Mouse (Mus musculus) lung, postnatal 25 days (tissue): ENCODE data around the gene Vstm5.
"Not testable (repeated sequence)": the region's sequence is repeated elsewhere in the genome, so short reads cannot be mapped to it uniquely, and the experiment has no call there.

Experiments
- DNase-seq: peaks from one replicate; pipeline ENCODE4 v3.0.0; 2022; ENCODE audit warnings: low spot score

Gene Vstm5

DNA sequence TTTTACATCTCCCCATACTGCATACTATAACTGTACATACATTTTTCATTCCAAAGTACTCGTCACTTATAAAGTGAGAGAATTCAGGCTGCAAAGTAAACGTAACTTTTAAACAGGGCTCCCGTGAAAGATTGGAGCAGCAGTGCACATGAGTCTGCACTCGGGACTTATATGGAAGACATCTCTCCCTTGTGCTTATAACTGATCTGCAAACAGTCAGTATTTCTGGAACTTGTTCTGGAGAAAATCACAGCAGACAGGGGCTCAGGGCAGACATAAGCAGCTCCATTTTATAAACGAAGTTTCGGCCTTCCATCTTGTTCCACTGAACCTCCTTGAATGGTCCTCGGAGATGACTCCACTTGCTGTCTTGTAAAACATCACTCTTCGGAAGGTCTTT lies 23.1 kb downstream of the Vstm5 start:
- DNase-seq = no peak

DNA sequence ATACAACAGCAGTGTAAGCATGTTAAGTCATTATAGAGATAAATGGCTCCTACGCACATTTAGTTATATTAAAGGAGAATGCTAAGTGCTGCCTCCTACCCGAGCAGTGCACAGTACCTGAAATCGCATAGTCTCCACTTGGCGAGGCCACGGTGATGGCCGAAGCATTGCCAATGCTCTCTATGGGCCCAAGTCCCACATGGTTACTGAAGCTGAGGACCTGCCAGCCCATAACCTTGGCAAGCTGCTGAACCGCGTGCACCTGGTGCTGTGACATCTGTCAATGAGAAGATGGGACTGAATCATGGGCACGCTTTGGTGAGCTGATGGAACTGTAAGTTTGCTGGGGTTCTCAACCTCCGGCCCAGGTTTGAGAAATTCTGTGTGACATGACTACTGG lies 24.6 kb downstream of the Vstm5 start:
- DNase-seq = no peak

DNA sequence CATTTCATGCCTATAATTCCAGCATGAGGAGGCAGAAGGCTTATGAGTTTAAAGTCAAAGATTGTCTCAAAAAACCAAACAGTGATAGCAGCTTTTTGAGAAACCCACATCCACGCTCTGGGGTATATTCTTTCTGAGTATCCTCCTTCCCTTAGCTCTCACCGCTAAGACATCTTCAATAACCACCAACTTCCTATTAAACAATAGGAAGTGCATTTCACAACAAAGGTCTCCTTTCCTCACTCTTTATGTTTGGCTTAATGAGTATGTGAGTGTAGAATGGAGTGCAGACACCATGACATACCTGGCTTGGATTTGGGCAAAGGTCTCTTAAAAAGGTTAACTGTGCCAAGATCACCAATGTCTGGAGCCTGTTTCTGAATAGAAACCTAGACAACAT lies 35.1 kb downstream of the Vstm5 start:
- DNase-seq = no peak

DNA sequence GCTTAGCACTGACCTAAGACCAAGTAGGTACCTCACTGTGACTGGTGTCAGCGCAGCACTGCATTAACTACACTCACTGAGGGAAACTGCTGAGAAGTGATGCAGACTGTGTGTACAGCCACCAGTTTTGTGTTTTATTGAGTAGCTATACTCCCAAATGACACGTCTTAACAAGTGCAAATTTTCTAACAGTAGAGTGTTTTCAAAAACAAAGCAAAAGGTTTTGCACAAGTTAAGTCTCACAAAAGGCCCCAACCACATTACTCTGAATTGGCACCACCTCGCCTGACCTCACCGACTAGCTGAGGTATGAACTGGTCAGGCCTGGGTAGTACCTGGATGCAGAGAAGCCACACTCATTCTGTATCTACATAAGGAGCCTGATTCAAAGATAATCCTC lies 38.0 kb downstream of the Vstm5 start:
- no peak for DNase-seq

DNA sequence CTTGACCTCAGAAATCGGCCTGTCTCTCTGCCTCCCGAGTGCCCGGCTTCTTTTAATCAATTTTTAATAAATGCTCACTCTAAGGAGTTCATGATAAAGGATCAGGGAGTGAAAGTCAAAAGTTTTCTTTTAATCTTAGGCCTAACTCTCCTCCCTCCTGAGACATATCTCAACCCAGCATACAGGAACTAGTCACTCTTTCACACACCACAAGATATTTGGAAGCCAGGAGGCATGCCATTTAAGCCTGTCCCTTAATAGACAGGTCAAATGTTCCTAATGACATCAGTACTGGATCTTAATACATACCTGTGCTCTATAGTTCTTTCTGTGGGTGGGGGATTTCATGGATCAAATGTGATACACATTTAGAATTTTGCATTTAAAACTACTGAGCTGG lies 39.5 kb downstream of the Vstm5 start:
- DNase-seq = no peak

DNA sequence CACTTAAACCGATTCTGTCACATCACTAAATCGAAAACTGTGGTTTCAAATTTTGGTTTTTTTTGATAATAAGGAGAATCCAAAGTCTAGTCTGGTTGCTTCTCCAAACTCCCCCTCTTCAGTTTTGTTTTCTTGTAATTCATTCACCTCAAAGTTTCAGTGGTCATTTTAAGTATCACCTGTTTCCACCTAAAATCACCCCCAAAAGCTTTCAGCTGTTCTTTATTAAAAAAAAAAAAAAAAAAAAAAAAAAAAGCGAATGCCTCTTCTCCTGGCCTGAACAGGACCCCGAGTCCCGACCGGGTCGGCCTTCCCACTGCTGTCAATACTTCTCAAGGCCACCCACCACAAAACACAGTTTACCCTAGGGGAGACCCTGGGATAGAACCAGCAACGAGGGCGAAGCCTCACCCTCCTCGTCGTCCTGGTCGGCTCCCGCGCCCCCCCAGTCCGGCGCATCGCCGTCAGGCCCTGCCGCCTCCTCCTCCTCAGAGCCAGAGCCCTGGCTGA lies 40.3 kb downstream of the Vstm5 start:
- DNase-seq = no peak

- DNase-seq = peak; percentile 94
These were observed 41.0 kb downstream of the Vstm5 start, which contains the start of gene Med17 for GRCm38 (mm10) chr9:15279649-15280490. TSS of gene Med17 (minus strand) at chr9:15279931.

GRCm38 (mm10) chr9:15280491-15280879 lies 41.6 kb downstream of the Vstm5 start:
- DNase-seq = no peak

DNA sequence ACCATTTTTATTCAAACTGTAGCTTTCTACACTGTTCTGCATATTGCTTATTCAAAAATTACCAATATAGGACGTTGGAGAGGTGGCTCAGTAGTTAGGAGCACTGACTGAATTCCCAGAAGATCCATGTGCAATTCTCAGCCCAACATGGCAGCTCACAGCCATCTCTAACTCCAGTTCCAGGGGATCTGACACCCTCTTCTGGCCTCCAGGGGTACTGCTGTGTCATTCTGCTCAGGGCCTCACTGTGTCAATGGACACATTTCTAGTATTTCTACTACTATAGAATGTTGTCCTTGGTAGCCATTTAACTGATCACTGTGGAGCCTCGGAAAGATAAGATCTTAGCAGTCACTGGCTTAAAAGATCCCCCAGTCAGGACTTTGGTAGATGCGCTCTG lies 46.6 kb downstream of the Vstm5 start:
- no peak for DNase-seq

DNA sequence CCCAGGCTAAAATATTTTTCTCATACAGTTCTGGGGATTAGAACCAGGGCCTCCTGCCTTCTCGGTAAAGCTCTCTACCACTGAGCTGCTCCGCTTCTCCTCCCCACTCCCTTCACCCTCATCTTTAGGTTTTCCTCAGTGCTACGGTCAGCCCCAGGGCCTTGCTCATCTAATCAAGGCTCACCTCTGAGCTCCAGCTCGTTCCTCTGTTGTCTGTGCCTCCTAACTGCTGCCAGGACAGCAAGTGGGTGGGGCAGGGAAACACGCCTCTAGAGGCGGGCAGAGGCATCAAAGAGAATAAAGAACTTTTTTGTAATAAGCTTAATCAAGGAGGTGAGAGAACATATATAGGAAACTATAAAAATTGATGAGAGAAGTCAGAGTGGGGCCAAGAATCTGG lies 49.0 kb downstream of the Vstm5 start:
- DNase-seq = no peak

GRCm38 (mm10) chr9:15288402-15288801 lies 49.6 kb downstream of the Vstm5 start:
- no peak for DNase-seq

DNA sequence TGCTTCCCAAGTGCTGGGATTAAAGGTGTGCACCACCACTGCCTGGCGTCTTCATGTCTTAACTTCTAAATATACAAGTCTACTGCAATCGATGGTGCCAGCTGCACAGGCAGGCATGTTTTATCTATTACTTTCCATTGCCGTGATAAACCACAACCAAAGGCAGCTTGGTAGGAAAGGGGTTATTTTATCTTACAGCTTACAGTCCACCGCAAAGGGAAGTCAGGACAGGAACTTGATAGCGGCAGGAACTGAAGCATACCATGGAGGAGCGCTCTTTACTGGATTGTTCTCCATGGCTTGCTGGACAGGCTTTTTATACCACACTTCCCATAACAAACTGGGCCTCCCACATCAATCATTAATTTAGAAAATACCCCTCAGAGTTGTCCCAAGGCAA lies 50.4 kb downstream of the Vstm5 start:
- no peak for DNase-seq

- DNase-seq = no peak
These were observed 58.3 kb downstream of the Vstm5 start for GRCm38 (mm10) chr9:15297112-15297511.

DNA sequence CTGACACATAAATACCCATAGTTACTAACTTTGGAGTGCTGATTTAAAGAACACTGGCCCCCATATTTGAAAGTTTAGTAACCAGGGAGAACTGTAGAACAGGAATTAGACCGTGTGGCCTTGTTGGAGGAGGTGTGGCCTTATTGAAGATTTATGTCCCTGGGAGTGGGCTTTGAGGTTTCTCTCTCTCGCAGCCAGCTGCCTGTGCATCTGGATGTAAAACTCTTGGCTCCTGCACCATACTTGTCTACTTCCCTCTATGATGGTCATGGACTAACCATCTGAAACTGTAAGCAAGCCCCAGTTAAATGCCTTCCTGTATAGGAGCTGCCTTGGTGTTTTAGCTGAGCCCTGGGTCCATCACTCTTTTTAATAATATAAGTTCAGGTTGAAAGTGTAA lies 59.6 kb downstream of the Vstm5 start:
- DNase-seq = no peak

GRCm38 (mm10) chr9:15300056-15300455 lies 61.2 kb downstream of the Vstm5 start:
- no peak for DNase-seq

DNA sequence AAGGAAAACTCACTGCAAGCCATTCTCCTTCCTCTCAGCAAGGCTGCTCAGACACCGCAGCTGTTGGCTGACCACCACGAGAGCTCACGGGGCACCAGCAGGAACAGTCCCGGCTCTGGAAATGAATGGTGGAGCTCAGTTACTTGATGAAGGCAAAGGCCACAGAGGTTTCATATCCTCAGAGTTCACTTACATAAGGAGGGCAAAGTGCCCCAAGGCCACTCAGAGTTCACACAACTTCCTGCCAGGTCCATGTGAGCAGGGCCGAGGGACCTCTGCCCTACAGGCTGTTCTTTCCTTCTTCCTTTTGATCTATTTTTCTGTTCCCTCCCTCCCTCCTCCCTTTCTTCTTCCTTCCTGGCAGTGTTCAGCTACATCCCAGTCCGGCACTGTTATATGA lies 62.6 kb downstream of the Vstm5 start:
- peak; percentile 70 for DNase-seq

DNA sequence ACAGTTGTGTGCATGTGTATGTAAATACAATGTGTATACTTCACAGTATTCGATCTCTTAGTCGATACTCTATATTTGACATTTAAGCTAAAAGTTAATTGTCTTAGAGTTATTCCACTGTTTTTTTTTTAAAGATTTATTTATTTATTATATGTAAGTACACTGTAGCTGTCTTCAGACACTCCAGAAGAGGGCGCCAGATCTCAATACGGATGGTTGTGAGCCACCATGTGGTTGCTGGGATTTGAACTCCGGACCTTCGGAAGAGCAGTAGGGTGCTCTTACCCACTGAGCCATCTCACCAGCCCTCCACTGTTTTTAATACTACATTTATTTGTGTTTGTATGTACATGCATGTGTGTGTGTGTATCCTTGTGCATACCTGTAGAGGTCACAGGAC lies 63.2 kb downstream of the Vstm5 start:
- not testable (repeated sequence) for DNase-seq

DNA sequence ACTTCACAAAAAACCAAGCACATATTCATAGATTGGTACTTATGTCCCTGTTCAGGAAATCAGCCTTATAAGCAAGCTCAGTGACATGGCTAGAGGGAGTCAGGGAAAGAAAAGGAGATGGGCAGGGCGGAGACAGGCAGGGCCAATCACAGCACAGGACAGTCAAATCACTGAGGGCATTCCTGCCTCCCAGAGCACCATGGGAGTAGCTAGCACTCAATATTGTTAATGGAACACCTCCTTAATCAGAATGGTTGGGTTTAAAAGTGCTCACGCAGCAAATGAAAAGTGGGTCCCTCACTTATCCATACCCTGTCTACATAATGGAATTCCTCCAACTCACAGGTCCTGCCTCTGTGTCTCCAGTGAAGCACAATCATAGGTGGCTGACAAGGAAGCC lies 64.0 kb downstream of the Vstm5 start:
- DNase-seq = no peak

- peak; percentile 98 for DNase-seq
These were observed 66.9 kb downstream of the Vstm5 start, which contains the start of gene Taf1d for GRCm38 (mm10) chr9:15305503-15306397. TSS of gene Taf1d (plus strand) at chr9:15306214.

- no peak for DNase-seq
These were observed 67.7 kb downstream of the Vstm5 start, which contains the start of gene 4931406C07Rik for GRCm38 (mm10) chr9:15306398-15307119. TSS of gene 4931406C07Rik (minus strand) at chr9:15306448.

DNA sequence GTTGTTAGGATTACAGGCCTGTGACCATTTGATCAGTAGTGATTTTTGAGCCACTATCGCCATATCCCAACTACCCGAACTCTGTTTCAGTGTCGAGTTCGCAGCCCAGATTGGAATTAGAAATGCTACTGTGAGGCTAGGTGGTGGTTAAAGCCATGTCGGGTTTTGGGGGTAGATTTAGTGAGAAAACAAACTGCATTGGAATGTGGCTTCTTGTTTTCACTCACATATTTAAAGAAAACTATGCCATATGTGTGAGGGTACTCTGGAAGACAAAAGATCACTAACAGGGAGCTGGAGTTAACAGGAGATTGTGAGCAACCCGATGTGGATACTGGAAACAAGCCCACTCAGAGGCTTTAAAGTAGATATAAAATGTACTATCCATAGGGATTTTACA lies 68.4 kb downstream of the Vstm5 start:
- DNase-seq = no peak

- no peak for DNase-seq
These were observed 69.4 kb downstream of the Vstm5 start for GRCm38 (mm10) chr9:15308254-15308653.
